Mouse (Mus musculus) small intestine, adult 2 months (tissue): ENCODE measurements around the gene Bpifc.

ENCODE experiments used
- CTCF ChIP-seq: fragments of 200-500 bp; IDR thresholded peaks from 2 replicates; pipeline ENCODE4 v1.5.1; 2012; ENCODE audit warnings: low read depth, mild to moderate bottlenecking, control low read depth, inconsistent platforms, low read length, moderate library complexity, mixed read lengths; ENCODE audit not compliant: insufficient replicate concordance, insufficient read length; ENCODE audit errors: extremely low read depth
- POLR2A ChIP-seq: fragments of 200-500 bp; IDR thresholded peaks from 2 replicates; pipeline ENCODE4 v1.6.1; 2012; ENCODE audit warnings: low read depth, mild to moderate bottlenecking, control low read depth, inconsistent platforms, low read length, moderate library complexity

GRCm38 (mm10) chr10:85953401-85953800, 58.3 kb downstream of the Bpifc start:
- TF ChIP-seq POLR2A (no peak), CTCF (no peak)
